Mouse (Mus musculus): ENCODE data around the gene Zfhx3. TPM values are rescaled to one million over a fixed set of nuclear protein-coding genes. Genes with fewer than 3 reads are reported as not detected.

The Zfhx3 gene
- polyA plus RNA-seq, 1 experiment from 2014 or later: 22.8 TPM

DNA sequence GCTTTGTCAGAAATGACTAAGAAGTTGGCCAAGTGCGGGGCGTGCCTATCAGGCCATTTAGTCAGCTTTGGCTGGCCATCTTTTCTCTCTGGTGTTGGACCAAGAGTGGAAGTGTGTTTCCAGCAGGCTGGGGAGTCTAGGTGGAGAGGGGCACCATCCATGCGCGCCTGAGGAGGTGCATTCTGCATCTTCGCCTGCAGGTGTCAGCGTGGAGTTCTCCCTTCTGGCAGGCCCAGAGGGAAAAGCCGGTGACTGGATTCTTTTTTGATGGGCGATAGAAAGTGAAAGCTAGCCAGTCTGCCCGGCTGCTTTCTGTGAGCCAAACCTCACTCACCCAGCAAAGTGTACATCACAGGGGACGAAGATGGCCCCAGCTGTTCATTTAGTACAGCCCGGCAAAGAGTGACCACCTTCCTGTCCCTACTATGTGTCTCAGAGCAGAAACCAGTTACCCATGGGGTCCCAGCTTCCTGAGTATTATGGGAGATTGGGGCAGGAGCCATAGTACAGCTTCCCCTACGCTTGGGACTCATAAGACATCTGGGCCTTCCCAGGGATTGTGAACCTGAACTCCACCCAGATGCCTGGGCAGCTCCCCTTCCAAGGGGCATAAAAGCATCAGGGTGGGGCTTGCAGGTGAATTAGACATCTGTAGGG is 944.3 kb downstream of the Zfhx3 start:
- H3K4me1 ChIP-seq: peaks cover 55% of the 10 kb centered on the region
- H3K27me3 ChIP-seq (replicated peaks): no peaks in the 10 kb centered on the region

DNA sequence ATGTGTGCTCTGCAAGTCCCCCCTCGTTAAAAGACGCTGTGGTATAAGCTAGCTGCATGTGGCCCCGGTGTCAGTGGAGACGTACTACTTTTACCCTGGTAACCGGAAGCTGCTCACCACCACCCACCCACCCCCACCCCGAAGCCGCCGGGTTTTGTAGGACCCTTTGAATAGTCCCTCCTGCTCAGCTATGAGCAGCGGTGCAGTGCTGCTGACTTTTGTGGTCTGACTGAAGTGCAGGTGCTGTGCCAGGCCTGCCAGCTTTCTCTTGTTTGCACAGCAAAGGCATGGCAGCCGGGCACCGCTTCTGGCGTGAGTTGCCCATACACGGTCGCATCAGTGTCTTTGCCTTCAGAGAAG is 944.8 kb downstream of the Zfhx3 start:
- Histone ChIP-seq H3K27me3 (replicated peaks) (no peaks in the 10 kb centered on the region), H3K4me3 (replicated peaks) (no peak overlapping the region), H3K4me1 (peaks cover 55% of the 10 kb centered on the region), H3K4me2 (peak overlapping the region; percentile 46), H3K27ac (replicated peaks) (peak overlapping the region; percentile 48; the same call in 1 of the 2 replicates), H3K9me3 (replicated peaks) (no peaks in the 10 kb centered on the region), H3K36me3 (no peaks in the 10 kb centered on the region), H3K9ac (replicated peaks) (no peak overlapping the region)
- WGBS: 34% methylated on average over 14 of the region's 14 CpGs
- no peak for ATAC-seq (ENCODE audit: low FRiP score)

More for the DNA sequence above, 944.3 kb downstream of the Zfhx3 start:
- peak; percentile 60; the same call in 1 of the 2 replicates for ATAC-seq (ENCODE audit: low FRiP score)
- no peak overlapping the region for H3K9ac ChIP-seq (replicated peaks)
- no peaks in the 10 kb centered on the region for H3K36me3 ChIP-seq
- peak overlapping the region; percentile 46 for H3K4me2 ChIP-seq
- 14% methylated on average over 12 of the region's 12 CpGs for whole genome bisulfite sequencing
- peak overlapping the region; percentile 48 for H3K27ac ChIP-seq (replicated peaks)
- no peak overlapping the region for H3K4me3 ChIP-seq (replicated peaks)
- H3K9me3 ChIP-seq (replicated peaks): no peaks in the 10 kb centered on the region

DNA sequence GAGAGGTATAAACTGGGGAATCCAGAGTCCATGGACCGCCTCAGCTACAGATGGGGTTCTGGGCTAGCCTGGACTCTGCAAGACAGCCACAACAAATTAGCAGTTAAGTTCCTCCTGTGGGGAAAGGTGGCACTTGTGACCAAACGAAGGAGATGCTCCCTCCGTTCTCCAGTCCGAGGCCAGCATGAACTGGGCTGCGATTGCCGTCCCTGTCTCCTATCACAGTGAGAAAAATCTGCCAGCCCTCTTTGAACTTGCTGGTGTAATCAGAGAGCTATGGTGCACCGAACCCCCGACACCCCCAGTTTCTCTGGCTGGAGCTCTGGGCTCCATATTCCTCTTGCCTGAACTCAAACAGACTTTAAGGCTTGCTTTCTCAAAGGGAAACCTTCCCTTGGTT is 945.4 kb downstream of the Zfhx3 start:
- Histone ChIP-seq H3K9ac (replicated peaks) (no peak overlapping the region), H3K4me1 (peaks cover 55% of the 10 kb centered on the region), H3K9me3 (replicated peaks) (no peaks in the 10 kb centered on the region), H3K4me3 (replicated peaks) (no peak overlapping the region), H3K36me3 (no peaks in the 10 kb centered on the region), H3K27ac (replicated peaks) (peak overlapping the region; percentile 56; the same call in 1 of the 2 replicates), H3K27me3 (replicated peaks) (no peaks in the 10 kb centered on the region), H3K4me2 (no peak overlapping the region)
- ATAC-seq (ENCODE audit: low FRiP score): no peak
- WGBS: 82% methylated on average over 8 of the region's 8 CpGs

DNA sequence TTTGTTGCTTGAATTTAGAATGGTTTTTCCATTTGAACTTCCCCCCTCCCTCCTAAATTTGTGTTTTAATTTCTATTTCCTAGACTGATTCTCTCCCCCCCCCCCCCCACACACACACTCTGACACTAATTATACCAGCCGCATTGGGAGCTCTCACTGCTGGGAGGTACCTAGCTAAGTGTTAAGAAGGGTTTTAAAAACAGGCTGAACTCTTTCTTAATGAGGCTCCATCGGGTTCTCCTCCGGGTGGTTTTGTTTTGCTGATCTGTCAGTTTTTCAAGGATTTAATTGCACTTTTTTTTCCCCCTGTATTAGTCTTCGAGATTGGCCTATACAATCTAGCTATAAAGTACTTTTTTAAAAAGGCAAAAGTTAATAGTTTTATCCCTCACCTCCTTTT is 946.5 kb downstream of the Zfhx3 start:
- peaks cover 55% of the 10 kb centered on the region for H3K4me1 ChIP-seq
- peak overlapping the region; percentile 29; the same call in 1 of the 2 replicates for H3K4me2 ChIP-seq
- no peak for ATAC-seq (ENCODE audit: low FRiP score)

DNA sequence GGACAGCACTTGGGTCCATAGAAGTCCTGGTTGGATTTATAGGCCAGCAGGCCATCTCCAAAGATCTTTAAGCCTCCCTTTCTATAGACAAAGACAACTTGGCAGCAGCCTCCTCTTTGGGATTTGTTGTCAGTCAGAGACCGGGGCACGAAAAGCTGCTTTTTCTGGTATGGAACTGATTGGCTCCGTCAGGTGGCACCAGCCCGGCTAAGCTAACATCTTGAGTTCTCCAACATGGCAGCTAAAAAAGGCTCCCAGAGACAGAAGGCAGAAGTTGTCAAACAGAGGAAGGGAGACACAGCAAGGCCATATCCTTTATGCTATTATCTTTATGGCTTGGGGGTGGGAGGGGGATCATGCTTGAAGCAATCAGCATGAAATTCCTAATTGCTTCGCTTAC is 947.0 kb downstream of the Zfhx3 start:
- WGBS: 11% methylated on average over 5 of the region's 5 CpGs
- Histone ChIP-seq H3K36me3 (no peaks in the 10 kb centered on the region), H3K27me3 (replicated peaks) (no peaks in the 10 kb centered on the region), H3K9ac (replicated peaks) (no peak overlapping the region), H3K27ac (replicated peaks) (peak overlapping the region; percentile 23; the same call in 1 of the 2 replicates), H3K4me3 (replicated peaks) (no peak overlapping the region), H3K4me2 (peak overlapping the region; percentile 32), H3K4me1 (peaks cover 58% of the 10 kb centered on the region), H3K9me3 (replicated peaks) (no peaks in the 10 kb centered on the region)
- ATAC-seq (ENCODE audit: low FRiP score): no peak

More for the DNA sequence above, 946.5 kb downstream of the Zfhx3 start:
- H3K9ac ChIP-seq (replicated peaks): no peak overlapping the region
- WGBS: 14% methylated on average over 4 of the region's 4 CpGs
- H3K4me3 ChIP-seq (replicated peaks): no peak overlapping the region
- H3K27me3 ChIP-seq (replicated peaks): no peaks in the 10 kb centered on the region
- no peaks in the 10 kb centered on the region for H3K36me3 ChIP-seq
- peak overlapping the region; percentile 58 for H3K27ac ChIP-seq (replicated peaks)
- H3K9me3 ChIP-seq (replicated peaks): no peaks in the 10 kb centered on the region

DNA sequence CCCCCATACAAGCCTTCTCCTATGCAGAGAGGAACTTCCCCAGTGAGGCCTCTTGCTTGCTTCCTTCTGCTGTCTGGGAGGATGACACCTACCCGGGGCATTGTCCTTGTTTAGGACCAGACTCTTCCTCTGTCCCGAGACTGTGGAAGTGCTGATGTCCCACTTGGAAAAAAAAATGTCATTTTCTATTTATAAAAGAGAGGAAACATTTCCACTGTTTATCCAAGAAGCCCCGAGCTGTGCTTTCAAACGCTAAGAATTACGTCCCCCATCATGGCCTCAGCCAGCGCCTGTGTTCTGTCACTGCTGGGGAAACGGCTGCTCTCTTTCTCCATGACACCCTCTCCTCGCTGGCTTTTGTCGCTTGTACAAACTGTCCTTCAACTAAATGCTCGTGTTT is 951.8 kb downstream of the Zfhx3 start:
- H3K9ac ChIP-seq (replicated peaks): no peak overlapping the region
- 38% methylated on average over 10 of the region's 10 CpGs for WGBS
- no peaks in the 10 kb centered on the region for H3K27me3 ChIP-seq (replicated peaks)
- ATAC-seq (ENCODE audit: low FRiP score): no peak
- H3K36me3 ChIP-seq: no peaks in the 10 kb centered on the region
- no peaks in the 10 kb centered on the region for H3K9me3 ChIP-seq (replicated peaks)
- H3K4me2 ChIP-seq: no peak overlapping the region
- no peak overlapping the region for H3K4me3 ChIP-seq (replicated peaks)
- H3K27ac ChIP-seq (replicated peaks): no peak overlapping the region
- peaks cover 56% of the 10 kb centered on the region for H3K4me1 ChIP-seq

DNA sequence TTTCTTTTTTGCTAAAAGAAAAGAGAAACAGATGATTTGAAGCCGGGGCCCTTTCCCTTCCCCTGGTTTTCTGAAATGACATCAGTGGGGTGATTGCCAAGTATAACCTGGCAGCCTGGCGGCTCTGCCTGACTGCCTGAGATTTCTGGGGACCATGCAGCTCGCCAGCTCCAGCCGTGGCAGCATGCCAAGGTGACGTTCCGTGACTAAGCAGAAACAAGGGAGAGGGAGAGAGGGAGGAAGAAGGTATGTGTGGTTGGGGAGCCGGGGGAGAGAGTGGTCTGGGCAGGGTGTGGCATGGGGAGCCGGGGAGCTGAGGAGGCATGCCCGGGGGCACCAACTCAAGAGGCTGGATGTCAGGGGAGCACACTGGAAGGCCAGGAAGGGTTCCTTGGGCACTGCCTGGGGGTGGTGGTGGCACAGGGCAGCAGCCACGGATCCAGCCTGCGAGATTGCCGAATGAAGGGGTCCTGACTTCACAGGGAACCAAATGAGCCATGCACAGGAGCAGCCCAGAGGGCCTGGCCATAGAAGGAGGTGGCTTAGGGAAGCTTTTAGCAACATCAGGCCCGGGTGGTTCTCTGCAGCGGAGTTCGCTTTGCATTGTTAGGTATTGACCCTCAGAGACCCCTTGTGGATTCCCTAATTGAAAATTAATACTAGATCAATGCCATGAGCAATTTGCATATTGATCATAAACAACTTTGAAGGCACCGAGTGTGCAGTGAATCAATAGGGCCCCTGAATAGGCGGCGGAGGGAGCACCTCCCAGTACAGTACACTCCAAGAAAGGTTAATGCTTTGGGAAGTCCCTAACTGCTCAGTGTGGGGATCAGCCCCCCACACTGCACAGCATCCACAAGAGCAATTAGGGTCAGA is 954.3 kb downstream of the Zfhx3 start:
- H3K4me2 ChIP-seq: peak overlapping the region; percentile 20
- ATAC-seq (ENCODE audit: low FRiP score): peak; percentile 49; the same call in 1 of the 2 replicates
- H3K27me3 ChIP-seq (replicated peaks): no peaks in the 10 kb centered on the region
- H3K36me3 ChIP-seq: no peaks in the 10 kb centered on the region
- whole genome bisulfite sequencing: 25% methylated on average over 18 of the region's 18 CpGs
- H3K4me3 ChIP-seq (replicated peaks): no peak overlapping the region
- peaks cover 72% of the 10 kb centered on the region for H3K4me1 ChIP-seq
- peak overlapping the region; percentile 22; the same call in 1 of the 2 replicates for H3K9ac ChIP-seq (replicated peaks)
- H3K9me3 ChIP-seq (replicated peaks): no peaks in the 10 kb centered on the region
- peak overlapping the region; percentile 69 for H3K27ac ChIP-seq (replicated peaks)

DNA sequence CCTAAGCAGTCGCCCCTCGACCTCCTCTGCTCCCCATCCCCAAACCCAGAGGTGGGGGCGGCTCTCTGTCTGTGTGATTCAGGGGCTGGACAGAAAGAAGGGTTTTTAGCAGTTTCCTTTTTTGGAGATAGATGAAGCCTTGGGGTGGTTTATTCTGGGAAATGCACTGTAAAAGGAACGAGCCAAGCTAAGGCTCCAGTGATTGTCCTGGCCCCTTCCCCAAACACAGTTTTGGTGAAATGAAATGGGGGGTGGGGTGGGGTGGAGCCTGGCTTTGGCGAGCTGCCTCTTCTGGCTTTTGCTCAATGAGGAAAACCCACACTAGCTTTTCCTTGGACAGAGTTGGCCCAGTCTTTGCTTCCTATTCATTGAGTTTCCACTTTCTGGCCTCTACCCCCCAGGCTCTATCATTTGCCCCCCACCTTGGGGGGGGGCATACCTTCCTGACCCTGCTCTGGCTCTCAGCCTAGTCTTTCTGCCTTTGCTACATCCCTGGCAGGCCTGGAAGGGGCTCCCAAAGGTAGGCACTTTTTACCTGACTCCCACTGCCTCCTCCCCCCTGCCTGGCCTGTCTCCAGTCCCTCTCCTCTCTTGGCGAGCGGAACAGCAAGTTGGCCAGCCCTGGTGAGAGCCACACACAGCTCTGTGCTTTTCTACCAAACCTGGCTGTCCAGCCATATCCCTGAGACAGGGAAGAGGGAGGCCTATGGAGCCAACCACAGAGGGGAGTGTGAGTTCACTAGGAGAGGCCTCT is 955.1 kb downstream of the Zfhx3 start:
- Histone ChIP-seq H3K4me2 (no peak overlapping the region), H3K27me3 (replicated peaks) (no peaks in the 10 kb centered on the region), H3K4me3 (replicated peaks) (no peak overlapping the region), H3K9ac (replicated peaks) (no peak overlapping the region), H3K27ac (replicated peaks) (peak overlapping the region; percentile 69), H3K4me1 (peaks cover 72% of the 10 kb centered on the region), H3K36me3 (no peaks in the 10 kb centered on the region), H3K9me3 (replicated peaks) (no peaks in the 10 kb centered on the region)
- ATAC-seq (ENCODE audit: low FRiP score): no peak
- whole genome bisulfite sequencing: 56% methylated on average over 7 of the region's 7 CpGs

DNA sequence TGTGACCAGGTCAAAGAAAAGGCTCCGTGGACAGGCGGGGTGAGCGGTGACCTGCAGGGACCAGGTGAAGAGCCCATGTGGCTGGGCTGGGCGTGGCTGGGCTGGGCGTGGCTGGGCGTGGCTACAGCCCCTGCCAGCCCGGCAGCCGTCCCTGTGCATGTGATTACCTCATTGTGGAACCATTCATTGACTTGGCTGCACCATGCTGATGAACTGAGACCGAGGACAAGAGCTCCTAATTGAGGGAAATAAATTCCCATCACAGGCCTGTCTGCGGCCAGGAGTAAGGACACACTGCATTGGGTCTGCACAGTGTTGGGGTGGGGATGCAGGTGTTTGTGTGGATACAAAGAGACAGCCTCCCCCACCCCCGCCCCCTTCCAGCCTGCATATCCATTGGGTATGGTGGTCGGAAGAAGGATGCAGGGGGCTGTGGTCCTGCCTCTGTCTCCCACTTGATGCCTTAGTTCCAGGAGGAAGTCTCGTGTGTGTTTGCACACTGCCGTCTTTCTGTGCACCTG is 956.9 kb downstream of the Zfhx3 start:
- Histone ChIP-seq H3K9ac (replicated peaks) (no peak overlapping the region), H3K4me2 (no peak overlapping the region), H3K36me3 (no peaks in the 10 kb centered on the region), H3K27ac (replicated peaks) (no peak overlapping the region), H3K4me3 (replicated peaks) (no peak overlapping the region), H3K27me3 (replicated peaks) (no peaks in the 10 kb centered on the region; the same call in 1 of the 2 replicates), H3K9me3 (replicated peaks) (no peaks in the 10 kb centered on the region), H3K4me1 (peaks cover 83% of the 10 kb centered on the region)
- ATAC-seq (ENCODE audit: low FRiP score): no peak
- 41% methylated on average over 14 of the region's 14 CpGs for WGBS

DNA sequence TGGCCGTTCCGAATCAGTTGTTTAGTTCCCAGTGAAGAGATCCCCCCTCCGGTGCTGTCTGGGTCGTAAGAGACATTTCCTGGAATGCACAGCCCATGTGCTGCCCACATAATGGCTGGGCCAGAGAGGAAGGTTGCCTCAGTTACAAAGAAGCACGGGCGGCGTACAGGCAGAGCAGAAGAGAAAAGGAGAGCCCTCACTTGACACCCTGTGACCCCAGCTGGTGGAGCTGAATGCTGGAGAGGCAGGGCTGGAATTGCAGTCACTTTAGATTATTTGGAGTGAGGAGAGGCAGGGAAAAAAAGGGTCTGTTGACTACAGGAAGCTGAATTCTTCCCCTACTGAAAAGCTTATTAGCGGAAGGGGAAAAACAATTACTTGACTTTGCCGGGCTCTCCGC is 958.1 kb downstream of the Zfhx3 start:
- Histone ChIP-seq H3K36me3 (no peaks in the 10 kb centered on the region), H3K4me3 (replicated peaks) (no peak overlapping the region), H3K27me3 (replicated peaks) (no peaks in the 10 kb centered on the region; the same call in 1 of the 2 replicates), H3K9me3 (replicated peaks) (no peaks in the 10 kb centered on the region), H3K9ac (replicated peaks) (0 out of 2 replicates have a peak overlapping the region, but pooled peaks have one; percentile 20), H3K4me1 (peaks cover 82% of the 10 kb centered on the region), H3K4me2 (peak overlapping the region; percentile 9), H3K27ac (replicated peaks) (peak overlapping the region; percentile 56)
- WGBS: 13% methylated on average over 10 of the region's 10 CpGs
- no peak for ATAC-seq (ENCODE audit: low FRiP score)

DNA sequence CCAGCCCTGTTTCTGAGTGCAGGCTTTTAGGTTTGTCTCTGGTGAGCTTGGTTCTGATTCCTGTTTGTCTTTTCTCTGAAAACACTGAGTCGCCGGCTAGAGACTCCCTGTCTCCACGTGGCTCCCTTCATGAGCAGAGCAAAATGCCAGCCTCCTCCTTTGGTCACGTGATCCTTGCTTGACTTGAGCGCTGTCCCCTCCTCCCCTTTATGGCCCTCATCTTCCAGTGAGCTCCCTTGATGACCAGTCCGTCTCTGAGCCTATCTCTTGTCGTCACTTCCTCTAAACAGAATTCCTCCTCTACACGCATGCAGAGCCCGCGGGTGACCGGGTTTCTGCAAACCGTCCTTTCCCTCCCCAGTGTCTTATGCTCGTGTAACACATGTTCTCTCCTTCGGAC is 958.8 kb downstream of the Zfhx3 start:
- Histone ChIP-seq H3K9me3 (replicated peaks) (no peaks in the 10 kb centered on the region), H3K9ac (replicated peaks) (no peak overlapping the region), H3K4me1 (peaks cover 82% of the 10 kb centered on the region), H3K36me3 (no peaks in the 10 kb centered on the region), H3K27ac (replicated peaks) (peak overlapping the region; percentile 56), H3K4me3 (replicated peaks) (no peak overlapping the region), H3K27me3 (replicated peaks) (no peaks in the 10 kb centered on the region; the same call in 1 of the 2 replicates), H3K4me2 (peak overlapping the region; percentile 9; the same call in 1 of the 2 replicates)
- WGBS: 42% methylated on average over 14 of the region's 14 CpGs
- no peak for ATAC-seq (ENCODE audit: low FRiP score)
